Comparison of ENCODE assay signal across 21 mouse cellular contexts in the genomic region with DNA sequence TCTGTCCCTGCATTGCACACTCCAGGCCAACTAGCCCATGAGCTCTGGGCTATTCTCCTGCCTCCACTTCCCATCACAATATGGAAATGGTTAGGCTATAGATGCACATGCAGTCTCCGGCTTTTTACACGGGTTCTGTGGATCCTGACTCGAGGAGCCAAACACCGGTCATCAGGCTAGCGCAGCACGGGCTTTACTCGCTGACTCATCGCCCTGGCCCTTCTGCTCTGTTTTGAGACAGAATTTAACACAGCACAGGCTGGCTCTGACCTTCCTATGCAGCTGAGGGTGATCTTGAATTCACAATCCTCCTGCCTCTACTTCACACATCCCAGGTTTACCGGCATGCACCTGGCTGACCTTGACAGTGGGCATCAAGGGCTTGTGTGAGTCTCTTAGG.
DNase-seq lines count a peak whose midpoint lies in the region; ATAC-seq lines count a peak whose summit lies in the region.
"Had no signal": no experiment of that assay in that cellular context is flagged by ENCODE, and none has a peak within 500 bp of the region (broad histone marks: within the 10 kb centered on the region; RNA-seq: fewer than 3 reads in every experiment).

No protein-coding gene starts in this region.

- no peaks in the 10 kb centered on the region for H3K27me3 ChIP-seq in intestine, embryonic 15.5 days (replicated peaks)
- no peaks in the 10 kb centered on the region for H3K27me3 ChIP-seq in intestine, embryonic 16.5 days (replicated peaks; ENCODE audit: control insufficient read depth, insufficient read depth, low read length)
- H3K27me3 ChIP-seq: embryonic facial prominence, embryonic 13.5 days; heart, embryonic 13.5 days; hindbrain, embryonic 15.5 days had no signal

- no peak for ATAC-seq in intestine, embryonic 15.5 days
- ATAC-seq in intestine, embryonic 16.5 days = no peak
- ATAC-seq: CD4-positive, CD25-positive, alpha-beta regulatory T cell, adult 4 months; forebrain, embryonic 13.5 days; forebrain, postnatal 0 days had no signal

- 0 out of 2 replicates have a peak, but pooled peaks cover 4% of the 10 kb centered on the region for H3K4me1 ChIP-seq in intestine, embryonic 15.5 days (replicated peaks)
- no peaks in the 10 kb centered on the region for H3K4me1 ChIP-seq in intestine, embryonic 16.5 days (ENCODE audit: control insufficient read depth, insufficient read depth, low read length)
- H3K4me1 ChIP-seq: heart, embryonic 13.5 days had no signal

- H3K4me2 ChIP-seq in intestine, embryonic 15.5 days (replicated peaks) = no peak overlapping the region
- H3K4me2 ChIP-seq in intestine, embryonic 16.5 days (ENCODE audit: low read depth, low read length) = no peak overlapping the region
- H3K4me2 ChIP-seq: embryonic facial prominence, embryonic 13.5 days; forebrain, embryonic 13.5 days; heart, embryonic 13.5 days; hindbrain, embryonic 15.5 days had no signal

- H3K9me3 ChIP-seq in intestine, embryonic 15.5 days = no peaks in the 10 kb centered on the region
- no peaks in the 10 kb centered on the region for H3K9me3 ChIP-seq in intestine, embryonic 16.5 days (ENCODE audit: control insufficient read depth, low read length)
- H3K9me3 ChIP-seq: embryonic facial prominence, embryonic 13.5 days; forebrain, embryonic 13.5 days; G1E; heart, embryonic 13.5 days; hindbrain, embryonic 15.5 days had no signal

- no peaks in the 10 kb centered on the region for H3K36me3 ChIP-seq in intestine, embryonic 15.5 days
- no peaks in the 10 kb centered on the region for H3K36me3 ChIP-seq in intestine, embryonic 16.5 days (ENCODE audit: control insufficient read depth, insufficient read depth, low read length)
- H3K36me3 ChIP-seq: embryonic facial prominence, embryonic 13.5 days; G1E; heart, embryonic 13.5 days; hindbrain, embryonic 15.5 days had no signal

- DNase-seq in urinary bladder, postnatal 14 days (ENCODE audit: low spot score) = peak; percentile 45
- no peak for DNase-seq in urinary bladder, adult 2 months (ENCODE audit: low spot score)
- DNase-seq in adrenal gland, postnatal 14 days = peak; percentile 48
- DNase-seq in fibroblast of lung, adult 2 months (ENCODE audit: low read depth) = peak; percentile 24
- DNase-seq in spleen, postnatal 10 days (ENCODE audit: low spot score in 2 of 2) = no peak
- DNase-seq in spleen, adult 12 weeks (ENCODE audit: low spot score) = no peak
- DNase-seq: B cell, adult 2 months; cerebellum, adult 18-20 months; cerebellum, adult 9-11 months; cerebellum, postnatal 36 days; forebrain, postnatal 0 days; gastrocnemius, postnatal 14 days; heart, postnatal 36 days had no signal

- WGBS in intestine, embryonic 15.5 days = 67% methylated on average over 9 of the region's 9 CpGs
- 70% methylated on average over 9 of the region's 9 CpGs for WGBS in intestine, embryonic 16.5 days

- H3K4me3 ChIP-seq in intestine, embryonic 15.5 days (replicated peaks) = no peak overlapping the region
- no peak overlapping the region for H3K4me3 ChIP-seq in intestine, embryonic 16.5 days (ENCODE audit: low read length)
- H3K4me3 ChIP-seq: embryonic facial prominence, embryonic 13.5 days; forebrain, embryonic 13.5 days; heart, embryonic 13.5 days; hindbrain, embryonic 15.5 days had no signal

- H3K27ac ChIP-seq in intestine, embryonic 15.5 days = 0 out of 2 replicates have a peak overlapping the region, but pooled peaks have one; percentile 9
- no peak overlapping the region for H3K27ac ChIP-seq in intestine, embryonic 16.5 days (ENCODE audit: low read length)
- H3K27ac ChIP-seq: embryonic facial prominence, embryonic 13.5 days; forebrain, embryonic 13.5 days; heart, embryonic 13.5 days; hindbrain, embryonic 15.5 days had no signal

- no peak overlapping the region for H3K9ac ChIP-seq in intestine, embryonic 15.5 days
- no peak overlapping the region for H3K9ac ChIP-seq in intestine, embryonic 16.5 days (ENCODE audit: low read depth, low read length)
- H3K9ac ChIP-seq: embryonic facial prominence, embryonic 13.5 days; forebrain, embryonic 13.5 days; forebrain, postnatal 0 days; heart, embryonic 13.5 days; hindbrain, embryonic 15.5 days had no signal

Comparison
In these comparisons a context has a peak if more than half of its experiments do, and no peak if none do; other contexts are left out.
1. DNase-seq: peak in urinary bladder, postnatal 14 days (single experiment), adrenal gland, postnatal 14 days (single experiment) and fibroblast of lung, adult 2 months (single experiment); none in urinary bladder, adult 2 months (single experiment), spleen, postnatal 10 days (0 of 2) and spleen, adult 12 weeks (single experiment).